Mouse (Mus musculus): Measurements from ENCODE around the gene Hint3. TPM values are rescaled to one million over a fixed set of nuclear protein-coding genes. Genes with fewer than 3 reads are reported as not detected.

Hint3 gene
- polyA plus RNA-seq, 1 experiment from 2014 or later: 15.6 TPM

- 74% methylated on average over 5 of the region's 5 CpGs for WGBS
- Histone ChIP-seq H3K4me1 (no peaks in the 10 kb centered on the region), H3K4me3 (no peak overlapping the region), H3K27ac (no peak overlapping the region), H3K36me3 (replicated peaks) (no peaks in the 10 kb centered on the region), H3K9me3 (no peaks in the 10 kb centered on the region), H3K27me3 (ENCODE audit: poor library complexity, severe bottlenecking) (no peaks in the 10 kb centered on the region)
- DNase-seq (ENCODE audit: extremely low spot score, low spot score): no peak
Measured at GRCm38 (mm10) chr10:30624161-30625019, 5.0 kb downstream of the Hint3 start.

- H3K27ac ChIP-seq: no peak overlapping the region
- no peaks in the 10 kb centered on the region for H3K36me3 ChIP-seq (replicated peaks)
- H3K27me3 ChIP-seq (ENCODE audit: poor library complexity, severe bottlenecking): no peaks in the 10 kb centered on the region
- no peaks in the 10 kb centered on the region for H3K9me3 ChIP-seq
- DNase-seq (ENCODE audit: extremely low spot score, low spot score): no peak
- peaks cover 5% of the 10 kb centered on the region for H3K4me1 ChIP-seq
- no peak overlapping the region for H3K4me3 ChIP-seq
Measured at GRCm38 (mm10) chr10:30622928-30623327, 6.5 kb downstream of the Hint3 start.

GRCm38 (mm10) chr10:30618918-30619210 lies 10.6 kb downstream of the Hint3 start:
- H3K27me3 ChIP-seq (ENCODE audit: poor library complexity, severe bottlenecking): no peaks in the 10 kb centered on the region
- peak overlapping the region; percentile 63 for H3K4me3 ChIP-seq
- H3K27ac ChIP-seq: peak overlapping the region; percentile 92
- no peak for DNase-seq (ENCODE audit: extremely low spot score, low spot score)
- no peaks in the 10 kb centered on the region for H3K9me3 ChIP-seq
- peaks cover 15% of the 10 kb centered on the region for H3K4me1 ChIP-seq
- no peaks in the 10 kb centered on the region for H3K36me3 ChIP-seq (replicated peaks)
- 45% methylated on average over 3 of the region's 3 CpGs for WGBS

- no peaks in the 10 kb centered on the region for H3K36me3 ChIP-seq (replicated peaks)
- peak overlapping the region; percentile 92 for H3K27ac ChIP-seq
- H3K9me3 ChIP-seq: no peaks in the 10 kb centered on the region
- H3K4me3 ChIP-seq: peak overlapping the region; percentile 63
- DNase-seq (ENCODE audit: extremely low spot score, low spot score): peak; percentile 97
- H3K4me1 ChIP-seq: peaks cover 15% of the 10 kb centered on the region
- no peaks in the 10 kb centered on the region for H3K27me3 ChIP-seq (ENCODE audit: poor library complexity, severe bottlenecking)
- 1% methylated on average over 49 of the region's 49 CpGs for WGBS
Measured at GRCm38 (mm10) chr10:30618091-30618917, 11.1 kb downstream of the Hint3 start.

GRCm38 (mm10) chr10:30613039-30613438 lies 16.4 kb downstream of the Hint3 start:
- H3K36me3 ChIP-seq (replicated peaks): no peaks in the 10 kb centered on the region
- no peaks in the 10 kb centered on the region for H3K27me3 ChIP-seq (ENCODE audit: poor library complexity, severe bottlenecking)
- no peak overlapping the region for H3K4me3 ChIP-seq
- H3K27ac ChIP-seq: no peak overlapping the region
- DNase-seq (ENCODE audit: extremely low spot score, low spot score): no peak
- peaks cover 11% of the 10 kb centered on the region for H3K4me1 ChIP-seq
- no peaks in the 10 kb centered on the region for H3K9me3 ChIP-seq
- WGBS: 87% methylated on average over 4 of the region's 4 CpGs

GRCm38 (mm10) chr10:30609614-30610013 lies 19.8 kb downstream of the Hint3 start:
- no peak for DNase-seq (ENCODE audit: extremely low spot score, low spot score)
- no peaks in the 10 kb centered on the region for H3K4me1 ChIP-seq
- no peaks in the 10 kb centered on the region for H3K36me3 ChIP-seq (replicated peaks)
- H3K4me3 ChIP-seq: no peak overlapping the region
- no peaks in the 10 kb centered on the region for H3K27me3 ChIP-seq (ENCODE audit: poor library complexity, severe bottlenecking)
- H3K9me3 ChIP-seq: no peaks in the 10 kb centered on the region
- H3K27ac ChIP-seq: no peak overlapping the region

- H3K27me3 ChIP-seq (ENCODE audit: poor library complexity, severe bottlenecking): no peaks in the 10 kb centered on the region
- no peak overlapping the region for H3K4me3 ChIP-seq
- WGBS: 76% methylated on average over 2 of the region's 2 CpGs
Measured at GRCm38 (mm10) chr10:30608109-30608508, 21.3 kb downstream of the Hint3 start.

GRCm38 (mm10) chr10:30600542-30600966 lies 28.9 kb downstream of the Hint3 start, which contains the start of gene Trmt11:
Trmt11 (minus strand) TSS chr10:30600749.
- 0% methylated on average over 28 of the region's 28 CpGs for WGBS

More at GRCm38 (mm10) chr10:30608109-30608508, 21.3 kb downstream of the Hint3 start:
- no peak for DNase-seq (ENCODE audit: extremely low spot score, low spot score)
- Histone ChIP-seq H3K27ac (no peak overlapping the region), H3K4me1 (no peaks in the 10 kb centered on the region), H3K36me3 (replicated peaks) (no peaks in the 10 kb centered on the region), H3K9me3 (no peaks in the 10 kb centered on the region)

GRCm38 (mm10) chr10:30600094-30600534 lies 29.3 kb downstream of the Hint3 start:
- Histone ChIP-seq H3K27me3 (ENCODE audit: poor library complexity, severe bottlenecking) (no peaks in the 10 kb centered on the region), H3K4me1 (peaks cover 21% of the 10 kb centered on the region), H3K36me3 (replicated peaks) (peaks cover 29% of the 10 kb centered on the region), H3K27ac (peak overlapping the region; percentile 97), H3K4me3 (peak overlapping the region; percentile 84), H3K9me3 (no peaks in the 10 kb centered on the region)
- under 1% methylated on average over 19 of the region's 27 CpGs for WGBS
- DNase-seq (ENCODE audit: extremely low spot score, low spot score): no peak

More at GRCm38 (mm10) chr10:30600542-30600966, 28.9 kb downstream of the Hint3 start, which contains the start of gene Trmt11:
- H3K36me3 ChIP-seq (replicated peaks): peaks cover 25% of the 10 kb centered on the region
- H3K4me3 ChIP-seq: peak within 1 kb of the TSS; percentile 84
- no peaks in the 10 kb centered on the region for H3K27me3 ChIP-seq (ENCODE audit: poor library complexity, severe bottlenecking)
- H3K9me3 ChIP-seq: no peaks in the 10 kb centered on the region
- peak; percentile 91 for DNase-seq (ENCODE audit: extremely low spot score, low spot score)
- peaks cover 21% of the 10 kb centered on the region for H3K4me1 ChIP-seq
- H3K27ac ChIP-seq: peak within 1 kb of the TSS; percentile 97

GRCm38 (mm10) chr10:30587037-30587436 lies 42.4 kb downstream of the Hint3 start:
- H3K36me3 ChIP-seq (replicated peaks): peaks cover 90% of the 10 kb centered on the region
- DNase-seq (ENCODE audit: extremely low spot score, low spot score): no peak
- 82% methylated on average over 5 of the region's 5 CpGs for WGBS
- no peaks in the 10 kb centered on the region for H3K27me3 ChIP-seq (ENCODE audit: poor library complexity, severe bottlenecking)
- H3K4me1 ChIP-seq: no peaks in the 10 kb centered on the region
- H3K9me3 ChIP-seq: no peaks in the 10 kb centered on the region
- no peak overlapping the region for H3K27ac ChIP-seq
- no peak overlapping the region for H3K4me3 ChIP-seq

GRCm38 (mm10) chr10:30585691-30586090 lies 43.7 kb downstream of the Hint3 start:
- 92% methylated on average over 1 of the region's 1 CpGs for WGBS
- H3K36me3 ChIP-seq (replicated peaks): peaks cover 87% of the 10 kb centered on the region
- no peak for DNase-seq (ENCODE audit: extremely low spot score, low spot score)

GRCm38 (mm10) chr10:30577670-30578280 lies 51.7 kb downstream of the Hint3 start:
- 100% methylated on average over 5 of the region's 5 CpGs for whole genome bisulfite sequencing
- Histone ChIP-seq H3K27me3 (ENCODE audit: poor library complexity, severe bottlenecking) (no peaks in the 10 kb centered on the region), H3K36me3 (replicated peaks) (peaks cover 41% of the 10 kb centered on the region), H3K4me3 (no peak overlapping the region), H3K9me3 (no peaks in the 10 kb centered on the region), H3K4me1 (no peaks in the 10 kb centered on the region), H3K27ac (no peak overlapping the region)
- no peak for DNase-seq (ENCODE audit: extremely low spot score, low spot score)

More at GRCm38 (mm10) chr10:30585691-30586090, 43.7 kb downstream of the Hint3 start:
- H3K4me3 ChIP-seq: no peak overlapping the region
- H3K9me3 ChIP-seq: no peaks in the 10 kb centered on the region
- H3K27ac ChIP-seq: no peak overlapping the region
- no peaks in the 10 kb centered on the region for H3K27me3 ChIP-seq (ENCODE audit: poor library complexity, severe bottlenecking)
- H3K4me1 ChIP-seq: no peaks in the 10 kb centered on the region
